Mouse (Mus musculus): ENCODE data around the gene Rhox7a. TPM values are rescaled to one million over a fixed set of nuclear protein-coding genes. Genes with fewer than 3 reads are reported as not detected.
"Not testable (repeated sequence)": the region's sequence is repeated elsewhere in the genome, so short reads cannot be mapped to it uniquely, and the experiment has no call there.

Gene Rhox7a
- polyA plus RNA-seq (2016; fragmentation: Nextera tagmentation; extraction: Ambion mirVana), result not detected in 2 replicates

DNA sequence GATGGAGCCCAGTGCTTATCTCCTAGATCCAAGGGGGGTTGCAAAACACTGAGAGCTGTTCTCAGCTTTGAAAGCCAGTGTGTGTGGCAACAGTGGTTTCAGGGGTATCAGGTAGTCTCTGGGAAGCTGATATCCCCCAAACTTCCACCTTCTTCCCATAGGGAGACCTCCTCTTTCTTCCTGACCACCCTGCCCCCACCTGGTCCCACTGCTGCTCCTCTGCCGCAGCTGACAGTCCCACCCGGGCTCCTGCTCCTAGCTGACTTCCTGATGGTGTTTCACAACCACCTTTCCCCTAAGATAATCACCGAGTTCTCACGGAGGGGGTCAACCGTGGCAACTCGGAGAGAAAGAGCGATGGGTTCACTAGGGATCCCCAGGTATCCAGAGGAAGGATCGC is at the start of gene Rhox7a:
Gene Rhox7a (plus strand): TSS at position 301 of the 400 bp plus-strand sequence.
- not testable (repeated sequence) for H3K27ac ChIP-seq; H3K9me3 ChIP-seq; H3K4me1 ChIP-seq; DNase-seq (ENCODE audit: low spot score); H3K27me3 ChIP-seq (ENCODE audit: insufficient read depth, poor library complexity, severe bottlenecking); H3K36me3 ChIP-seq; H3K4me3 ChIP-seq
- 62% methylated on average over 8 of the region's 8 CpGs for WGBS

DNA sequence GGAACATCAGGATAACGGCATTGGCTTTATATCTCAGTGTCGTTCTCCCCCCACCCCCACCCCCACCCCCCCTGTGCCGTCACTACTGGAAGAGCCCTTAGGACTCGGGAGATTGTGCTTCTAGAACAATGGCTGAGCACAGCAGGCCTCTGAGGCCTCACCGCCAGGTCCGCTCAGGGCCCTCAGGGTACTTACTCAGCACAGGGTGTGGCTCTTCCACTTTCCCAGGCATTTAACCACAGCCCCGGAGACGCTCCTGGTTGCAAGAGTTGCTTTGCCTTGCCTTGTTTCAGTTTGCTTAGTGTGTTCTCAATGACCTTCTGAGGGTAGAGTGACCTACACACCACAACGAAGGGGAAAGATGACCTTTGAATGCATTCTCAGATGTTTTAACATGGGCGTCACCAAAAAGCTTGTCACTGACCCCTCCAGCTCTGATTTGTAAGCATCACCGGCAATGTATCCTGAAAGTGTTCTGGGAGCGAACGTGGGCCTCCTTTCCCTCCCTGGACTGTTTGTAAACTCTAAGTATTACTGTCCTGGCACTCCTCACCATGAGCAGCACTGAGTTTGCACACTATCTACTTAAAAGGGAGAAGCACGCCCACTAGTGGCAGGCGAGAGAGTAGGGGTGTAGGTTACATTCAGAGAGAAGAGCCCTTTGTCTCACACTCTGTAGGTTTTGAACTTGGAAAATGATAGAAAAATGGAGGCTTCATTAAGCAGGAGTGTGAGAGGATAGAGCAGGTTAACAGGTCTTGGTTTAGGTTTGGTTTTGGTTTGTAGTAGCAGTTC is 24.0 kb upstream of the Rhox7a start:
- H3K9me3 ChIP-seq, result no peaks in the 10 kb centered on the region
- H3K27me3 ChIP-seq (ENCODE audit: insufficient read depth, poor library complexity, severe bottlenecking), result no peaks in the 10 kb centered on the region
- H3K4me1 ChIP-seq, result no peaks in the 10 kb centered on the region
- 78% methylated on average over 15 of the region's 15 CpGs for WGBS
- no peak overlapping the region for H3K4me3 ChIP-seq
- no peak for DNase-seq (ENCODE audit: low spot score)
- no peak overlapping the region for H3K27ac ChIP-seq
- no peaks in the 10 kb centered on the region for H3K36me3 ChIP-seq

DNA sequence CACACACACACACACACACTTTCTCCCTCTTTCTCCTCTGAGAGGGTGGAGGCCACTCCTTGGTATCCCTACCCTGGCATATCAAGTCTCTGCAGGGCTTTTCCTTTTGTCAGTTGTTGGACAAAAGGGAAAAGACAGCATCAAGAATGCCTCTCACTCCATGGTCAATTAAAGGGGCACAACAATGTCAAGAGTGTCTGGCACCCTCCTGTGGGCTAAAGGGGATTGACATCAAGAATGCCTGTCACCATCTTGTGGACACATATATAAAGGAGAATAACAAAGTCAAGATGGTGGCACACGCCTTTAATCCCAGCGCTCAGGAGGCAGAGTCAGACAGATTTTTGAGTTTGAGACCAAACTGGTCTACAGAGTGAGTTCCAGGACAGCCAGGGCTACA is 22.1 kb upstream of the Rhox7a start:
- no peak overlapping the region for H3K27ac ChIP-seq
- H3K9me3 ChIP-seq, result no peaks in the 10 kb centered on the region
- no peaks in the 10 kb centered on the region for H3K4me1 ChIP-seq
- WGBS, result 71% methylated on average over 2 of the region's 2 CpGs
- H3K27me3 ChIP-seq (ENCODE audit: insufficient read depth, poor library complexity, severe bottlenecking), result no peaks in the 10 kb centered on the region
- no peaks in the 10 kb centered on the region for H3K36me3 ChIP-seq
- H3K4me3 ChIP-seq, result no peak overlapping the region
- DNase-seq (ENCODE audit: low spot score), result no peak

DNA sequence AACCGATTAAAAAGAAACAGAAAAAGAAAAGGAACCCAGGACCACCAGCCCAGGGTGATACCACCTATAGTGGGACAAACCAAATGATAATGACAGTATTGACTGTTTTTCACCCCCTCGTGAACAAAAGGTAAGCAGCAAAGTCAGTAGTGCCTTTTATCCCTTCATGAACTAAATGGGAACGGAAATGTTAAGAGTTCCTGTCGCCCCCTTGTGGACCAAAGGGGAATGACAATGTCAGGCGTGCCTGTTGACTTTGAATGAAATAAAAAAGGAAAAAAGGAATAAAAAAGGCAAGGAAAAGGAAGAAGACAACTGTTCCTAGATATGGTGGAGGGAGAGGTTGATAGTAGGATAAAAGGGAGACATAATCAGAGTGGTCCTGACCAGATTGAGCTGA is 20.3 kb upstream of the Rhox7a start:
- no peaks in the 10 kb centered on the region for H3K4me1 ChIP-seq
- H3K27me3 ChIP-seq (ENCODE audit: insufficient read depth, poor library complexity, severe bottlenecking), result no peaks in the 10 kb centered on the region
- H3K9me3 ChIP-seq, result no peaks in the 10 kb centered on the region
- no peak overlapping the region for H3K27ac ChIP-seq
- H3K4me3 ChIP-seq, result no peak overlapping the region
- DNase-seq (ENCODE audit: low spot score), result no peak
- 32% methylated on average over 5 of the region's 5 CpGs for WGBS
- H3K36me3 ChIP-seq, result no peaks in the 10 kb centered on the region

DNA sequence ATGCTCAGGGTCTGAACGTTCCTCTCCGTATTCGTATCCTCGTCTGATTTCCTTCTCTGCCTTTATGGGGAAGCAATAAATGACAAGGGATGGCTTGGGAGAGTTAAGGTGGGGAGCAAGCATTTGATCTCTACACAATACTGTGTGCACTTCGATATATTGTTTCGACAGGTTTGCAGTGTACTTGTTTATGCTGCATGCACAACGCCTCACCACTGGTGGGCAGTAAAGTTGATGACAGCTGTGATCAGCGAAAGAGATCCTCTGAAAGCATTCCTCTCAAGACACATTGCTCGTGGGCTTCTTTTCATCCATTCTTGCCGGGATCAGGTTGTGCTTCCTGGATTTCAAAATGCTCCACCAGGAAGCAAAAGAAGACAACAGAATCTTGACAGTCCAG is 15.8 kb upstream of the Rhox7a start:
- Histone ChIP-seq H3K36me3 (no peaks in the 10 kb centered on the region), H3K27me3 (ENCODE audit: insufficient read depth, poor library complexity, severe bottlenecking) (no peaks in the 10 kb centered on the region), H3K27ac (no peak overlapping the region), H3K4me3 (no peak overlapping the region), H3K4me1 (no peaks in the 10 kb centered on the region), H3K9me3 (no peaks in the 10 kb centered on the region)
- 70% methylated on average over 10 of the region's 10 CpGs for WGBS
- DNase-seq (ENCODE audit: low spot score), result no peak

DNA sequence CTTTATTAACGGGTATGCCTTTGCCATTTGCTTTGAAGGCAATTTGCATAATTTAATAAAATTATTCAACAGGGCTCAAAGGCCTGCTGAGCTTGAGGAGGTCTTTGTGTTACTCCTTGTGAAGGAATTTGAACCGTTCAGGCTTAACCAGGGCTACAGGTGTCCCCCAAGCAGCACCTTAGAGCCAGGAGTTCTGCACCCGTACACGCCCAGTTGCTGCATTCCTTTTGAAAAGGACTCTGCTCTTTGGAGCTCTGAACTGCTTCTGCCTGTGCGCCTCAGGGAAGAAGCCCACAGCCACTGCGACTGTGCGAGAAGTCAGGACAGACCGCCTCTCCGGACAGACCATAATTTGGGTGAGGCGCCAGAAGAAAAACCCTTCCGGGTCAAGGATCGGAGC is 4.9 kb upstream of the Rhox7a start, which contains the start of gene Rhox6:
Gene Rhox6 (plus strand): TSS at position 301 of the 400 bp plus-strand sequence.
- H3K4me1 ChIP-seq; DNase-seq (ENCODE audit: low spot score); H3K4me3 ChIP-seq; H3K27ac ChIP-seq; H3K36me3 ChIP-seq; H3K9me3 ChIP-seq; H3K27me3 ChIP-seq (ENCODE audit: insufficient read depth, poor library complexity, severe bottlenecking): not testable (repeated sequence)
- WGBS, result 80% methylated on average over 4 of the region's 12 CpGs

DNA sequence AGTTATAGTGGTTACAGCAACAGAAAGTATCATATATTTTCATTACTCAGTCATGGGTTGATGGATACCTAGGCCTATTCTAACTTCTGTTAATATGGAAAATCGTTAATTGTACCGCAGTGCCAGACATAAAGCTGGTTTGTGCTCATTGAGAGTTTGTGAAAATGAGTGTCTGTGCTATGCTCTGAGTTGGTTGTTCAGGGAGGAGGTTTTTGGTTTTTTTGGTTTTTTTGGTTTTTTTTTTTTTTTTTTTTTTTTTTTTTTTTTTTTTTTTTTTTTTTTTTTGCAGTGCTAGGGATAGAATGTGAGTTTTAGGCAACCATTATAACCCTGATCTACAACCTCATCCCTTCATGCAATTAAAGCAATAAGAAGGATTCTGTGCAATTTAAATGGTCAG is 40.2 kb downstream of the Rhox7a start:
- 98% methylated on average over 2 of the region's 2 CpGs for WGBS
- no peaks in the 10 kb centered on the region for H3K36me3 ChIP-seq
- H3K27me3 ChIP-seq (ENCODE audit: insufficient read depth, poor library complexity, severe bottlenecking), result no peaks in the 10 kb centered on the region
- H3K4me3 ChIP-seq, result no peak overlapping the region
- H3K9me3 ChIP-seq, result no peaks in the 10 kb centered on the region
- H3K27ac ChIP-seq, result no peak overlapping the region
- DNase-seq (ENCODE audit: low spot score), result no peak
- H3K4me1 ChIP-seq, result no peaks in the 10 kb centered on the region

DNA sequence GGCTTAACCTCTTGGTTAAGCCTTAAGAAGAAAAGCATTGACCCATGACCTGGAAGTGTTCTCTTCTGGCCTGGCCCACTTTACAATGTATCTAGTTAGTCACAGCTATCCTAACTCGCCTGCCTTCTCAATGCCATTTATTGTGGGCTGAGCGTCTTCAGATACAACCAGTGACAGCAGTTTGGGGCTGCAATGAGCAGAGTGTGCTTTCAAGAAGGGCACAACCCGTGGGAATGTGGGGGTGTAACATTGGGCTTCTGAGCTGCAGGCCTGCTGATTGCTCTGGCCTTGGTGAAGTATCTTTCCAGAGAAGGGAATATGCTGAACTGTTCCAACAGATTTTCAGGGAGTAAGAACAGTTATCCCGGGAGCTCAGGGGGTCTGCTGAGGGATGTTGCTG is 47.4 kb downstream of the Rhox7a start, which contains the start of gene Rhox8:
Gene Rhox8 (minus strand): TSS at position 101 of the 400 bp plus-strand sequence.
- 75% methylated on average over 4 of the region's 4 CpGs for WGBS
- H3K4me3 ChIP-seq, result no peak within 1 kb of the TSS
- no peaks in the 10 kb centered on the region for H3K4me1 ChIP-seq
- DNase-seq (ENCODE audit: low spot score), result no peak
- H3K27me3 ChIP-seq (ENCODE audit: insufficient read depth, poor library complexity, severe bottlenecking), result no peaks in the 10 kb centered on the region
- no peaks in the 10 kb centered on the region for H3K9me3 ChIP-seq
- no peaks in the 10 kb centered on the region for H3K36me3 ChIP-seq
- H3K27ac ChIP-seq, result no peak within 1 kb of the TSS

Other genes starting within 250 kb of the Rhox7a start
- not detected in 2 replicates for gene Rhox4f, start 224.0 kb upstream of the Rhox7a start, polyA plus RNA-seq (2016; fragmentation: Nextera tagmentation; extraction: Ambion mirVana)
- not detected in 2 replicates for gene Rhox3g, start 203.1 kb upstream of the Rhox7a start, polyA plus RNA-seq (2016; fragmentation: Nextera tagmentation; extraction: Ambion mirVana)
- gene Rhox2g, start 188.2 kb upstream of the Rhox7a start, polyA plus RNA-seq (2016; fragmentation: Nextera tagmentation; extraction: Ambion mirVana), result not detected in 2 replicates
- not detected in 2 replicates for gene Rhox4g, start 180.4 kb upstream of the Rhox7a start, polyA plus RNA-seq (2016; fragmentation: Nextera tagmentation; extraction: Ambion mirVana)
- gene Rhox3h, start 162.9 kb upstream of the Rhox7a start, polyA plus RNA-seq (2016; fragmentation: Nextera tagmentation; extraction: Ambion mirVana), result not detected in 2 replicates
- not detected in 2 replicates for gene Rhox2h, start 158.4 kb upstream of the Rhox7a start, polyA plus RNA-seq (2016; fragmentation: Nextera tagmentation; extraction: Ambion mirVana)
- gene Rhox5, start 26.8 kb upstream of the Rhox7a start, polyA plus RNA-seq (2016; fragmentation: Nextera tagmentation; extraction: Ambion mirVana), result 14.2 and 15.1 TPM in 2 replicates
- gene Rhox6, start 4.8 kb upstream of the Rhox7a start, polyA plus RNA-seq (2016; fragmentation: Nextera tagmentation; extraction: Ambion mirVana), result not detected in 2 replicates
- gene Rhox8, start 47.3 kb downstream of the Rhox7a start, polyA plus RNA-seq (2016; fragmentation: Nextera tagmentation; extraction: Ambion mirVana), result not detected in 2 replicates
- not detected in 2 replicates for gene Rhox7b, start 65.5 kb downstream of the Rhox7a start, polyA plus RNA-seq (2016; fragmentation: Nextera tagmentation; extraction: Ambion mirVana)
- not detected in 2 replicates for gene Rhox9, start 70.1 kb downstream of the Rhox7a start, polyA plus RNA-seq (2016; fragmentation: Nextera tagmentation; extraction: Ambion mirVana)
- not detected in 2 replicates for gene Btg1-ps1, start 187.1 kb downstream of the Rhox7a start, polyA plus RNA-seq (2016; fragmentation: Nextera tagmentation; extraction: Ambion mirVana)
- gene Btg1-ps2, start 211.4 kb downstream of the Rhox7a start, polyA plus RNA-seq (2016; fragmentation: Nextera tagmentation; extraction: Ambion mirVana), result not detected in 2 replicates
- not detected in 2 replicates for gene Rhox10, start 234.8 kb downstream of the Rhox7a start, polyA plus RNA-seq (2016; fragmentation: Nextera tagmentation; extraction: Ambion mirVana)

All from heart, embryonic 10.5 days (tissue).